Mouse (Mus musculus) kidney, adult 2 months (tissue): ENCODE results near the gene Tmem151a. TPM values are rescaled to one million over a fixed set of nuclear protein-coding genes. Genes with fewer than 3 reads are reported as not detected.
A peak's percentile ranks its signal among the peaks of the same experiment; 100 is the strongest.

Experiments used
- DNase-seq: peaks from one replicate; pipeline ENCODE4 v3.0.0; 2021
- H3K27ac ChIP-seq: fragments of 200-500 bp; 2 replicates; pipeline ENCODE4 v1.5.1; 2012; ENCODE audit warnings: low read depth, low read length, control low read depth, inconsistent platforms; ENCODE audit not compliant: insufficient read depth
- H3K27me3 ChIP-seq: fragments of 200-500 bp; replicated peaks from 2 replicates; pipeline ENCODE4 v1.6.1; 2012; ENCODE audit warnings: mild to moderate bottlenecking, moderate library complexity, low read length, inconsistent platforms; ENCODE audit not compliant: control insufficient read depth, insufficient read depth
- H3K36me3 ChIP-seq: fragments of 200-500 bp; 2 replicates; pipeline ENCODE4 v1.6.1; 2012; ENCODE audit warnings: mild to moderate bottlenecking, moderate library complexity, low read length, inconsistent platforms; ENCODE audit not compliant: control insufficient read depth, insufficient read depth
- H3K4me1 ChIP-seq: fragments of 200-500 bp; 2 replicates; pipeline ENCODE4 v1.6.1; 2011; ENCODE audit warnings: low read length; ENCODE audit not compliant: control insufficient read depth, insufficient read depth
- H3K4me3 ChIP-seq: fragments of 200-500 bp; 2 replicates; pipeline ENCODE4 v1.5.1; 2011; ENCODE audit warnings: mild to moderate bottlenecking, low read depth, low read length, control low read depth; ENCODE audit not compliant: insufficient read depth
- CTCF ChIP-seq: fragments of 200-500 bp; conservative IDR thresholded peaks from 2 replicates; pipeline ENCODE4 v1.5.1; 2011; ENCODE audit warnings: low read depth, mild to moderate bottlenecking, control low read depth, low read length, moderate library complexity, mixed read lengths; ENCODE audit not compliant: insufficient read depth, insufficient read length
- POLR2A ChIP-seq: fragments of 200-500 bp; IDR thresholded peaks from one replicate; pipeline ENCODE4 v1.6.1; 2011; ENCODE audit warnings: low read depth, low read length, control low read depth
- WGBS: fragments of 180-500 bp; shearing (Covaris S2); methylation state at CpG from one replicate; pipeline ENCODE4 v1.1.7; 2018; 5-methylcytosine and 5-hydroxymethylcytosine counted together
- polyA plus RNA-seq: library from polyadenylated mRNA; depleted of rRNA; stranded (reverse); fragments of >200 nt; gene quantifications from 2 replicates; pipeline ENCODE4 v1.2.3, GENCODE M21; 2012

Tmem151a gene
- polyA plus RNA-seq, 1 experiment, result 4.9 TPM

- H3K4me1 ChIP-seq, result peaks cover 11% of the 10 kb centered on the region
- TF ChIP-seq CTCF, result no peak
- DNase-seq, result no peak
- no peaks in the 10 kb centered on the region for H3K36me3 ChIP-seq
- no peak overlapping the region for H3K27ac ChIP-seq
- WGBS, result 67% methylated on average over 3 of the region's 3 CpGs
- no peak overlapping the region for H3K4me3 ChIP-seq
- H3K27me3 ChIP-seq, result no peaks in the 10 kb centered on the region
Observed at GRCm38 (mm10) chr19:5083961-5084833, 1.1 kb downstream of the Tmem151a start.

GRCm38 (mm10) chr19:5082596-5082995 lies 2.7 kb downstream of the Tmem151a start:
- no peaks in the 10 kb centered on the region for H3K27me3 ChIP-seq
- 67% methylated on average over 24 of the region's 24 CpGs for WGBS
- no peaks in the 10 kb centered on the region for H3K36me3 ChIP-seq
- H3K27ac ChIP-seq, result no peak overlapping the region
- H3K4me1 ChIP-seq, result peaks cover 7% of the 10 kb centered on the region; the same call in 1 of the 2 replicates
- no peak overlapping the region for H3K4me3 ChIP-seq
- TF ChIP-seq POLR2A (no peak), CTCF (no peak)
- DNase-seq, result no peak

- no peak overlapping the region for H3K4me3 ChIP-seq
- TF ChIP-seq POLR2A (no peak), CTCF (no peak)
- H3K27me3 ChIP-seq, result no peaks in the 10 kb centered on the region
- DNase-seq, result no peak
- H3K36me3 ChIP-seq, result no peaks in the 10 kb centered on the region
- 0 out of 2 replicates have a peak, but pooled peaks cover 3% of the 10 kb centered on the region for H3K4me1 ChIP-seq
- H3K27ac ChIP-seq, result no peak overlapping the region
- WGBS, result 54% methylated on average over 18 of the region's 18 CpGs
Observed at GRCm38 (mm10) chr19:5082005-5082404, 3.3 kb downstream of the Tmem151a start.

- no peak overlapping the region for H3K4me3 ChIP-seq
- no peaks in the 10 kb centered on the region for H3K4me1 ChIP-seq
- no peaks in the 10 kb centered on the region for H3K27me3 ChIP-seq
- H3K36me3 ChIP-seq, result no peaks in the 10 kb centered on the region
- no peak overlapping the region for H3K27ac ChIP-seq
- no peak for DNase-seq
- TF ChIP-seq POLR2A (no peak), CTCF (no peak)
- 98% methylated on average over 1 of the region's 1 CpGs for WGBS
Observed at GRCm38 (mm10) chr19:5079279-5079678, 6.1 kb downstream of the Tmem151a start.

GRCm38 (mm10) chr19:5073518-5073917 lies 11.8 kb downstream of the Tmem151a start:
- no peak for TF ChIP-seq POLR2A
- TF ChIP-seq CTCF, result no peak
- WGBS, result 38% methylated on average over 5 of the region's 5 CpGs
- no peaks in the 10 kb centered on the region for H3K36me3 ChIP-seq
- H3K27ac ChIP-seq, result no peak overlapping the region
- H3K4me3 ChIP-seq, result no peak overlapping the region
- H3K4me1 ChIP-seq, result no peaks in the 10 kb centered on the region
- H3K27me3 ChIP-seq, result no peaks in the 10 kb centered on the region
- DNase-seq, result no peak

- Histone ChIP-seq H3K27me3 (no peaks in the 10 kb centered on the region), H3K4me3 (peak overlapping the region; percentile 54), H3K36me3 (no peaks in the 10 kb centered on the region), H3K4me1 (no peaks in the 10 kb centered on the region), H3K27ac (no peak overlapping the region)
- WGBS, result 1% methylated on average over 15 of the region's 15 CpGs
- peak; percentile 68 for TF ChIP-seq CTCF
- TF ChIP-seq POLR2A, result no peak
- peak; percentile 61 for DNase-seq
Observed at GRCm38 (mm10) chr19:5073028-5073427, 12.3 kb downstream of the Tmem151a start.

- H3K4me3 ChIP-seq, result peak overlapping the region; percentile 54
- H3K4me1 ChIP-seq, result no peaks in the 10 kb centered on the region
- TF ChIP-seq POLR2A (no peak), CTCF (no peak)
- H3K27ac ChIP-seq, result peak overlapping the region; percentile 52; the same call in 1 of the 2 replicates
- DNase-seq, result peak; percentile 43
- H3K27me3 ChIP-seq, result no peaks in the 10 kb centered on the region
- 4% methylated on average over 20 of the region's 20 CpGs for WGBS
- no peaks in the 10 kb centered on the region for H3K36me3 ChIP-seq
Observed at GRCm38 (mm10) chr19:5072389-5073019, 12.8 kb downstream of the Tmem151a start.
